17 mouse cellular contexts compared by ENCODE assay signal in the genomic region with DNA sequence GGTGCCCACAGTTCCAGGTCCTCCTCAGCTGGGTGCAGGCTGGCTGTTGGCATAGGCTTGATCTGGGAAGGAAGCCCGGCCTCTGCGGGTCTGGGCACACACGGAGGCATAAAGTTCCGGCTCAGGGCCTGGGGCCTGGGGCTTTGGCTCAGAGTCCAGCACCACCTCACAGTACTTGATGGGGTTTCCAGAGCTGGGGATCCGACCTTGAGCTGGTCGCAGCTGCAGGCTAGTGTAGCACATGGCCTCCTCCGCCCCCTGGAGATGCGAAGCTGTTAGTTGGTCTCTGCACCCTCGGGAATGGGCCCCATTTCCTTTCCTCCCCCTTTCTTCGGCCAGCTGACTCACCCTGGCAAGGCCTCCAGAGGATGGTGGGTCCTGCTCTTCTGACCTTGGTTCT. TPM values are rescaled to one million over a fixed set of nuclear protein-coding genes. Genes with fewer than 3 reads are reported as not detected.
A peak's percentile ranks its signal among the peaks of the same experiment; 100 is the strongest.
DNase-seq lines count a peak whose midpoint lies in the region; ATAC-seq and TF ChIP-seq lines count a peak whose summit lies in the region.
"Had no signal": no experiment of that assay in that cellular context is flagged by ENCODE, and none has a peak within 500 bp of the region (broad histone marks: within the 10 kb centered on the region; RNA-seq: fewer than 3 reads in every experiment).

No protein-coding gene starts in this region.

- H3K79me2 ChIP-seq in CH12.LX (replicated peaks; ENCODE audit: control insufficient read depth, extremely low read depth, insufficient read depth, poor library complexity, severe bottlenecking) = no peaks in the 10 kb centered on the region

- H3K9me3 ChIP-seq in CH12.LX (replicated peaks; ENCODE audit: low read length) = peaks cover 3% of the 10 kb centered on the region
- H3K9me3 ChIP-seq: hindbrain, embryonic 15.5 days; neural tube, embryonic 13.5 days; stomach, embryonic 15.5 days had no signal

- dilution Hi-C loops in CH12.LX (cut with MboI; ENCODE audit: extremely low pct_ligation_motif_present, extremely low pct_unique_long_range_greater_than_20kb, low sequenced_read_pairs) = no loop called here

- ATAC-seq in granulocyte monocyte progenitor cell, adult 5-6 weeks (replicated peaks; ENCODE audit: poor library complexity, severe bottlenecking) = no peak
- ATAC-seq: midbrain, embryonic 16.5 days had no signal

- peaks cover 10 to 36% of the 10 kb centered on the region in 2 experiments for H3K4me1 ChIP-seq in CH12.LX (ENCODE audit: control insufficient read depth in 1 of 2, insufficient read depth in 2 of 2)
- H3K4me1 ChIP-seq: neural tube, embryonic 13.5 days; stomach, embryonic 15.5 days had no signal

- peak; percentile 27 for DNase-seq in gastrocnemius, postnatal 10 days
- DNase-seq in gastrocnemius, adult 18-20 months (ENCODE audit: low spot score) = no peak
- peak; percentile 86 for DNase-seq in 3134 (ENCODE audit: extremely low read depth, insufficient read length, low spot score)
- peak; percentile 24 for DNase-seq in CH12.LX (ENCODE audit: extremely low read depth)
- peak; percentile 46 to 52 for DNase-seq in cerebellum, postnatal 36 days
- no peak for DNase-seq in right cerebral cortex, adult 2 months (ENCODE audit: low spot score in 2 of 2)
- no peak for DNase-seq in spleen, adult 12 weeks (ENCODE audit: low spot score)

- no peak for TF ChIP-seq POLR2A in CH12.LX (IDR thresholded peaks at IDR 0.05; ENCODE audit: low read depth, low read length)

- no peak for TF ChIP-seq EP300 in CH12.LX (IDR thresholded peaks at IDR 0.05; ENCODE audit: low read length)

- no peak overlapping the region for H3K27ac ChIP-seq in CH12.LX (ENCODE audit: insufficient read depth, low read depth)
- H3K27ac ChIP-seq: hindbrain, embryonic 15.5 days; macrophage; neural tube, embryonic 13.5 days; stomach, embryonic 15.5 days had no signal

- peak overlapping the region in 1 of 3 experiments; percentile 58 for H3K4me3 ChIP-seq in CH12.LX (replicated peaks in 1 of 3; ENCODE audit: low read depth in 2 of 3, low read length in 2 of 3, poor library complexity in 1 of 3)
- H3K4me3 ChIP-seq: hindbrain, embryonic 15.5 days; neural tube, embryonic 13.5 days; stomach, embryonic 15.5 days had no signal

- no peak overlapping the region for H3K9ac ChIP-seq in CH12.LX (ENCODE audit: insufficient read depth, low read depth)
- H3K9ac ChIP-seq: hindbrain, embryonic 15.5 days; neural tube, embryonic 13.5 days; stomach, embryonic 15.5 days had no signal

- no peak for TF ChIP-seq CTCF in CH12.LX (conservative IDR thresholded peaks at IDR 0.05 in 1 of 2, IDR thresholded peaks at IDR 0.05 in 1 of 2; ENCODE audit: low read depth in 2 of 2, low read length in 2 of 2)

- no peak for TF ChIP-seq RAD21 in CH12.LX (IDR thresholded peaks at IDR 0.05; ENCODE audit: low read depth, low read length)

- no peaks in the 10 kb centered on the region for H3K36me3 ChIP-seq in CH12.LX (replicated peaks in 1 of 2; ENCODE audit: control insufficient read depth in 1 of 2, insufficient read depth in 1 of 2, low read length in 1 of 2)
- H3K36me3 ChIP-seq: hindbrain, embryonic 15.5 days; neural tube, embryonic 13.5 days; stomach, embryonic 15.5 days had no signal

- H3K27me3 ChIP-seq in CH12.LX (replicated peaks) = peaks cover 1% of the 10 kb centered on the region
- H3K27me3 ChIP-seq: hindbrain, embryonic 15.5 days; neural tube, embryonic 13.5 days; stomach, embryonic 15.5 days had no signal

- in situ Hi-C loops in CH12.LX (cut with MboI; ENCODE audit: low pct_ligation_motif_present, low pct_unique_long_range_greater_than_20kb, low sequenced_read_pairs) = loop anchor here (5.0 kb wide), 1 partner anchor 40 kb away; a partner anchor contains a TSS

- H3K4me2 ChIP-seq in CH12.LX (ENCODE audit: insufficient read depth, low read depth, poor library complexity, severe bottlenecking) = peak overlapping the region; percentile 32
- H3K4me2 ChIP-seq: heart, embryonic 11.5 days; hindbrain, embryonic 15.5 days; neural tube, embryonic 13.5 days; stomach, embryonic 15.5 days had no signal

TF ChIP-seq in CH12.LX, 34 proteins besides CTCF, POLR2A, EP300 and RAD21:
- TF ChIP-seq MEF2A (IDR thresholded peaks at IDR 0.05; ENCODE audit: borderline replicate concordance, low read depth, low read length) = no peak
- TF ChIP-seq USF1 (IDR thresholded peaks at IDR 0.05; ENCODE audit: low read depth, low read length) = no peak
- no peak for TF ChIP-seq HCFC1 (IDR thresholded peaks at IDR 0.05; ENCODE audit: low read depth, low read length)
- TF ChIP-seq RCOR1 (conservative IDR thresholded peaks at IDR 0.05; ENCODE audit: low read depth, low read length) = no peak
- 0 out of 2 replicates have a peak, but pooled peaks have one; percentile 23 for TF ChIP-seq MAX (IDR thresholded peaks at IDR 0.05; ENCODE audit: low read length)
- TF ChIP-seq MYC (IDR thresholded peaks at IDR 0.05; ENCODE audit: low read depth, low read length) = no peak
- TF ChIP-seq UBTF (IDR thresholded peaks at IDR 0.05; ENCODE audit: low read depth, low read length) = no peak
- TF ChIP-seq IRF4 (IDR thresholded peaks at IDR 0.05; ENCODE audit: low read depth, low read length) = no peak

RNA-seq across cellular contexts. Expression of a gene that starts 0.9 kb away (rescaled TPM):
- total RNA-seq in gastrocnemius, postnatal 10 days (2021) = not detected
- total RNA-seq in gastrocnemius, adult 18-20 months (2021) = not detected
- total RNA-seq in CH12.LX (2012; rRNA removed) (2.8 and 3.8 TPM in 2 replicates), CH12.LX (2014; rRNA removed) (10.5 and 10.8 TPM in 2 replicates)
- polyA plus RNA-seq in CH12.LX (2012; ENCODE audit: insufficient read length, low read depth) = 10.1 and 12.5 TPM in 2 replicates
- not detected in 2 replicates for total RNA-seq in granulocyte monocyte progenitor cell, adult 5-6 weeks (2014; fragmentation: Nextera tagmentation)
- not detected in 2 replicates for total RNA-seq in granulocyte monocyte progenitor cell, adult 5-6 weeks (2017)
- total RNA-seq: layer of hippocampus, postnatal 25 days had no signal
- polyA plus RNA-seq: heart, embryonic 11.5 days; hindbrain, embryonic 15.5 days; kidney, embryonic 16.5 days; limb, embryonic 11.5 days; macrophage; midbrain, embryonic 16.5 days; neural tube, embryonic 13.5 days; stomach, embryonic 15.5 days had no signal

RNA-seq across cellular contexts. Expression of a gene that starts 10.1 kb away (rescaled TPM):
- total RNA-seq in gastrocnemius, postnatal 10 days (2021) = 10 to 100 TPM; 23.4 to 24.1 TPM
- 10 to 100 TPM; 21.9 to 26.8 TPM for total RNA-seq in gastrocnemius, adult 18-20 months (2021)
- total RNA-seq in CH12.LX (2012; rRNA removed) = 57.9 and 63.1 TPM in 2 replicates
- 23.0 and 33.4 TPM in 2 replicates for total RNA-seq in CH12.LX (2014; rRNA removed)
- 30.5 and 32.6 TPM in 2 replicates for polyA plus RNA-seq in CH12.LX (2012; ENCODE audit: insufficient read length, low read depth)
- 28.2 and 44.7 TPM in 2 replicates for total RNA-seq in granulocyte monocyte progenitor cell, adult 5-6 weeks (2014; fragmentation: Nextera tagmentation)
- total RNA-seq in granulocyte monocyte progenitor cell, adult 5-6 weeks (2017) = 48.0 and 56.1 TPM in 2 replicates

RNA-seq across cellular contexts. Expression of a gene that starts 16.9 kb away (rescaled TPM):
- total RNA-seq in gastrocnemius, postnatal 10 days (2021) = 1 to 10 TPM; 2.8 to 3.8 TPM
- not detected for total RNA-seq in gastrocnemius, adult 18-20 months (2021)
- total RNA-seq in CH12.LX (2012; rRNA removed) (7.4 and 7.5 TPM in 2 replicates), CH12.LX (2014; rRNA removed) (7.1 and 7.3 TPM in 2 replicates)
- 4.8 and 5.5 TPM in 2 replicates for polyA plus RNA-seq in CH12.LX (2012; ENCODE audit: insufficient read length, low read depth)
- total RNA-seq in granulocyte monocyte progenitor cell, adult 5-6 weeks (2014; fragmentation: Nextera tagmentation) = 52.0 and 55.5 TPM in 2 replicates
- 63.7 and 81.2 TPM in 2 replicates for total RNA-seq in granulocyte monocyte progenitor cell, adult 5-6 weeks (2017)

RNA-seq across cellular contexts. Expression of a gene that starts 24.2 kb away (rescaled TPM):
- total RNA-seq in gastrocnemius, postnatal 10 days (2021) = 1 to 10 TPM; 2.8 TPM
- total RNA-seq in gastrocnemius, adult 18-20 months (2021) = 1 to 10 TPM; 1.4 to 2.6 TPM
- not detected in 2 replicates for total RNA-seq in CH12.LX (2012; rRNA removed)
- not detected in 2 replicates for total RNA-seq in CH12.LX (2014; rRNA removed)
- polyA plus RNA-seq in CH12.LX (2012; ENCODE audit: insufficient read length, low read depth) = not detected in 2 replicates
- 11.6 and 16.9 TPM in 2 replicates for total RNA-seq in granulocyte monocyte progenitor cell, adult 5-6 weeks (2014; fragmentation: Nextera tagmentation)
- total RNA-seq in granulocyte monocyte progenitor cell, adult 5-6 weeks (2017) = 4.1 and 7.6 TPM in 2 replicates

RNA-seq across cellular contexts. Expression of a gene that starts 28.2 kb away (rescaled TPM):
- total RNA-seq in gastrocnemius, postnatal 10 days (2021) = under 1 TPM in 1 of 2 experiments, not detected in 1; 0.61 TPM
- total RNA-seq in gastrocnemius, adult 18-20 months (2021) = under 1 TPM in 1 of 2 experiments, not detected in 1; 0.21 TPM
- 24.0 and 30.3 TPM in 2 replicates for total RNA-seq in CH12.LX (2012; rRNA removed)
- total RNA-seq in CH12.LX (2014; rRNA removed) = 47.6 and 61.4 TPM in 2 replicates
- 55.9 and 86.4 TPM in 2 replicates for polyA plus RNA-seq in CH12.LX (2012; ENCODE audit: insufficient read length, low read depth)
- total RNA-seq in granulocyte monocyte progenitor cell, adult 5-6 weeks (2014; fragmentation: Nextera tagmentation) = 7.7 and 11.1 TPM in 2 replicates
- total RNA-seq in granulocyte monocyte progenitor cell, adult 5-6 weeks (2017) = 7.0 and 9.1 TPM in 2 replicates

Comparison
In these comparisons a context has a peak if more than half of its experiments do, and no peak if none do; other contexts are left out.
1. DNase-seq: peak in gastrocnemius, postnatal 10 days (single experiment), 3134 (single experiment), CH12.LX (single experiment) and cerebellum, postnatal 36 days (2 of 2); none in gastrocnemius, adult 18-20 months (single experiment), right cerebral cortex, adult 2 months (0 of 2) and spleen, adult 12 weeks (single experiment).
2. RNA of a gene that starts 16.9 kb away (total RNA-seq): 52.0 to 81.2 TPM in granulocyte monocyte progenitor cell, adult 5-6 weeks; 7.1 to 7.5 TPM in CH12.LX, 2.8 to 3.8 TPM in gastrocnemius, postnatal 10 days and not detected in gastrocnemius, adult 18-20 months; every median in the first group is over 4 times any median in the second.